Mouse (Mus musculus) spleen, adult 2 months (tissue): Measurements from ENCODE around the gene Slc17a5.

Experiments
- CTCF ChIP-seq: fragments of 200-500 bp; IDR thresholded peaks from 2 replicates; pipeline ENCODE4 v1.5.1; 2011; ENCODE audit warnings: mild to moderate bottlenecking, inconsistent platforms; ENCODE audit not compliant: insufficient read depth, insufficient read length, insufficient replicate concordance; ENCODE audit errors: extremely low read depth
- POLR2A ChIP-seq: fragments of 200-500 bp; IDR thresholded peaks from 2 replicates; pipeline ENCODE4 v1.6.1; 2011; ENCODE audit warnings: low read depth, low read length, inconsistent platforms

- TF ChIP-seq CTCF (no peak), POLR2A (no peak)
Measured at GRCm38 (mm10) chr9:78516125-78516524, 71.7 kb downstream of the Slc17a5 start.
